Mouse (Mus musculus): ENCODE results near the gene Gm49333. TPM values are rescaled to one million over a fixed set of nuclear protein-coding genes. Genes with fewer than 3 reads are reported as not detected.

Gm49333 gene
- polyA plus RNA-seq (2016; fragmentation: Nextera tagmentation; extraction: Ambion mirVana) = 0.62 TPM in 1 of 2 replicates, not detected in the other

DNA sequence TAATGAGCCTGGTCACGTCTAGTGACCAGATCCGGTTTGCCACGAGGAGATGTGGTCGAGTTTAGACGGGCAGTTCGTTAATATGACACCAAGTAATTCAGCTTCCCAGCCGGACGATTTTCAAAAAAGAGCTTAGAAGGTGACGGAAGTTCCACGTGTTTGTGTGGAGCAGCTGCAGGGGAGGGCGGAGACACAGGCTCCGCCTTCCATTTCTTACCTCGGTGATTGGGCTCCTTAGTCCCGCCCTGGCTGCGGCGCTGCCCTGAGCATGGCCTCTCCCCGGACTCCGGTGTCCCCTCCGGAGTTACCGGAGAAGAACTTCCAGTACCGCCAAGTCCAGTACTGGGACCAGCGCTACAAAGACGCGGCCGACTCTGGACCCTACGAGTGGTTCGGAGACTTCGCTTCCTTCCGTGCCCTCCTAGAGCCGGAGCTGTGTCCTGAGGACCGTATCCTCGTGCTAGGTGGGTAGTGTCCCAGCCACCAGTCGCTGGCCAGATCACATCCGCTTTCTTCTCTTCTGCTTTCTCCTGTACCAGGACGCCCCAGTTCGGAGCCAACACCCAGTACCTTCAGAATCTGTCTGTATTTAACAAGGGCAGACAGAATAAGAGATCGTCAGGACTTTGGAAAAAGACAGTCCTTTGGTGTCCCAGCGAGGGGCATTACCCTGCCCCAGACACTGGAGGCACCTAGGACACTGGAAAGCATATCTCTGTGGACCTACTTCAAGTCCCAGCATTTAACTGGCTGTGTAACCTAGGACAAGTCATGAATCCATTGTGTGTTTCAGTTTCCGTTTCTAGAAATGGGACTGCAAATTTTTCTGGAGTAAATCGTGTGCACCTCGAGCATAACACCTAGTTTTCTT is at the start of gene Gm49333, which contains the start of the genes Eef1akmt4 and Alg3:
Gm49333 (plus strand) TSS at position 254 of the 871 bp plus-strand sequence.
Eef1akmt4 (plus strand) TSS at position 237 of the 871 bp plus-strand sequence.
Alg3 (minus strand) TSS at position 379 of the 871 bp plus-strand sequence.
- Histone ChIP-seq H3K9ac (peak within 1 kb of the TSS; percentile 97), H3K27ac (ENCODE audit: poor library complexity, severe bottlenecking) (peak within 1 kb of the TSS; percentile 67), H3K9me3 (replicated peaks) (no peaks in the 10 kb centered on the region), H3K4me1 (replicated peaks) (peaks cover 11% of the 10 kb centered on the region), H3K27me3 (replicated peaks) (no peaks in the 10 kb centered on the region), H3K4me2 (peak within 1 kb of the TSS; percentile 93), H3K4me3 (peak within 1 kb of the TSS; percentile 98), H3K36me3 (peaks cover 19% of the 10 kb centered on the region)
- 2% methylated on average over 41 of the region's 41 CpGs for WGBS
- ATAC-seq (ENCODE audit: insufficient number of reproducible peaks, low FRiP score) = peak; percentile 94

DNA sequence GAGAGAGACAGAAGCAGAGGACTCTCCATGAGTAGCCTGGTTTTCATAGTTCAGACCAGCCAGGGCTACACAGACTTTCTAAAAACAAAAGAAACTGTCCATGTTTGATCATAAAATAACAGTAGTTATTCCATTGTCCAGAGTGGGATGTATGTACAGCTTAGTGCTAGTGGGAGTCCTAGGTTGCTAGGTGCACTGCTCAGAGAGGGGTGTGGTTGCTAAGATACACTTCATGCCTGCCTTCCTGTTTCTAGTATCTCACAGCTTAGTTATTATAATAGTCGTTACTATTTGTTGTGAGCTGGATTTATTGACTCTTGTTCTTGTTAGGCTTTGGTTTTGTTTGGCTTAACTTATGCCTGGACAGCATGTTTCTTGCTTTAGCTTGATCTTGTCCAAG is 46.3 kb upstream of the Gm49333 start:
- Histone ChIP-seq H3K9ac (no peak overlapping the region), H3K27me3 (replicated peaks) (0 out of 2 replicates have a peak, but pooled peaks cover 3% of the 10 kb centered on the region), H3K4me2 (no peak overlapping the region), H3K9me3 (replicated peaks) (no peaks in the 10 kb centered on the region), H3K36me3 (peaks cover 34% of the 10 kb centered on the region), H3K4me1 (replicated peaks) (no peaks in the 10 kb centered on the region), H3K27ac (ENCODE audit: poor library complexity, severe bottlenecking) (no peak overlapping the region), H3K4me3 (no peak overlapping the region)
- ATAC-seq (ENCODE audit: insufficient number of reproducible peaks, low FRiP score) = no peak
- WGBS = 83% methylated on average over 1 of the region's 1 CpGs

DNA sequence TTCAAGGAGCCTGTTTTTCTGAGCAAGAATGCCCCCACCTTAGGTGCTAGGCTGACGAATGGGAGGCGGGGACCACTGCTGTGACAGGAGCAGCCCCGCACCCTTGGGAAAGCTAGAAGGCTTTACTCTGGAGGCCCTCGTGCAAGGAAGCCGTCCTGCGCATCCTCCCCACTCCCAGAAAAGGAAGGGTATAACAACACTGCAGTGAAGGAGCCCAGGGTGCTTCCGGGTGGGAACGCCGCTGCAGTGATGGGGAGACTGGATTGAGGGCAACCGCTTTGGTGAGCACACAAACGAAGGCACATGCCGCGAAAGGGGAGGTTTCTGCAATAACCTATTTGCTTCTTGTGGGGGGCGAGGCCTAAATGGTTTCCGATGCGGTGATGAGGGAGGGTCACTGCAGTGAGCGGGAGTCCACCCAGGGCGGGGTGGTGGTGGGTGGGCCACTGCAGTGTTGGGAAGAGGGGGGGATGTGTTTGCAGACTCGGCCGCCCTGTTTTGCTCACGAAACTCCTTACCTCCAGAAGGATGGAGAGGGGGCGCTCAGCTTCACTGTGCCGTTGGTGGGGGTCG is 22.0 kb upstream of the Gm49333 start, which contains the start of gene Vwa5b2:
Vwa5b2 (plus strand) TSS at position 106 of the 573 bp plus-strand sequence.
- peaks cover 64% of the 10 kb centered on the region for H3K27me3 ChIP-seq (replicated peaks)
- H3K27ac ChIP-seq (ENCODE audit: poor library complexity, severe bottlenecking) = no peak within 1 kb of the TSS
- WGBS = 1% methylated on average over 24 of the region's 24 CpGs
- H3K9me3 ChIP-seq (replicated peaks) = no peaks in the 10 kb centered on the region
- no peak for ATAC-seq (ENCODE audit: insufficient number of reproducible peaks, low FRiP score)
- H3K36me3 ChIP-seq = no peaks in the 10 kb centered on the region
- H3K4me1 ChIP-seq (replicated peaks) = peaks cover 22% of the 10 kb centered on the region
- H3K4me2 ChIP-seq = peak within 1 kb of the TSS; percentile 85
- H3K9ac ChIP-seq = peak within 1 kb of the TSS; percentile 59
- peak within 1 kb of the TSS; percentile 55 for H3K4me3 ChIP-seq

DNA sequence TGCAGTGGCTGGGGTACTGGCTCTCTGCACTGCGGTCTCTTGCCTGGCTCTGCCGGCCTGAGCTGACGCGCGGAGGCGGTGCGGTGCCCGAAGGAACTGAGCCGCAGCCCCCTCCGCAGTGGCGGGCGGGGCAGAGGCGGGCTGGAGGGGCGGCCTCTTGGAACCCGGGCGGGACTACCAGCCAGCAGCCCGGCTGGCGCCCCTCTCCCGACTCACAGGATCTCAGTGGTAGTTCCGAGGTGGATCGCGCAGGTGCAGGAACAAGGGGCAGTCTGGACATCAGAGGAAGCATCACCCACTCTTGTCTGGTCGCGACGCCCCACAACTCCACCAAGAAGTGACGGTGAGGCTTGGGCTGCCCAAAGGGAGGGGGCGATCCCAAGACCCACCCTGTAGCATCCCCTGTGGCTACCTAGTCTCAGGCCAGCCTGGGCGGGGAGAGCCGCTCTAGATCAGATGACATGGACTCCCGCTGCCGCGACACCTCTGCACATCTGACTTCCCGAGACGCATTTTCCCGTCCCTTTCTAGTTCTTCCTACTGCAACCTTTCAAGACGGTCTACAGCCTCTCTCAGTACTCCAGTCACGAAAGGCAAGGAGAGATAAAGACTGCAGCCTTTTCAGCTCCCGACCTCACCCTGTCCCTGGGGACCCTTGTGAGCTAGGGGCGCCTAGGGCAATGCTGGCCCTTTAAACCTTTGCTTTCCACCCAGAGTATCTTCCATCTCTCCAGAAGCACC is 21.3 kb upstream of the Gm49333 start:
- H3K4me1 ChIP-seq (replicated peaks) = peaks cover 22% of the 10 kb centered on the region

DNA sequence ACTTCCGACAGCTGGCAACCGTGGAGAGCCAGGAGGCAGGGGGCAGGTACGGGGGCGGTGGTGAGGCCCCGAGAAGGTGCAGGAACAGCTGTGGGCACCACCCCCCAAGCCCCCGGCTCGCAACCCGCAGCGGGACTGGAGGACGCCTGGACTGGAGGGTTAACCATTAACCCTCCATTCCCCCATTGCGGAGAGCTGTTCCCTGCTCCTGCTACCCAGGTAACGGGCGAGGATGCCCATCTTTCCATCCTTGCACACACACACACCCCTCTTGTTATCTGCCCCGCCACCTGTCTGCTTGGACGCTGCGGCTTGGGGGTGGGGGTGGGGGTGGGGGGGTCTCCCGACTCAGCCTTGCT is 20.8 kb upstream of the Gm49333 start:
- peak overlapping the region; percentile 55 for H3K4me3 ChIP-seq
- H3K9ac ChIP-seq = no peak overlapping the region
- no peaks in the 10 kb centered on the region for H3K9me3 ChIP-seq (replicated peaks)
- H3K27ac ChIP-seq (ENCODE audit: poor library complexity, severe bottlenecking) = no peak overlapping the region
- H3K4me1 ChIP-seq (replicated peaks) = peaks cover 22% of the 10 kb centered on the region
- peaks cover 74% of the 10 kb centered on the region for H3K27me3 ChIP-seq (replicated peaks)
- 4% methylated on average over 17 of the region's 17 CpGs for WGBS
- H3K4me2 ChIP-seq = peak overlapping the region; percentile 85
- no peaks in the 10 kb centered on the region for H3K36me3 ChIP-seq
- no peak for ATAC-seq (ENCODE audit: insufficient number of reproducible peaks, low FRiP score)

More for the DNA sequence above, 21.3 kb upstream of the Gm49333 start:
- Histone ChIP-seq H3K36me3 (no peaks in the 10 kb centered on the region), H3K27ac (ENCODE audit: poor library complexity, severe bottlenecking) (no peak overlapping the region), H3K9me3 (replicated peaks) (no peaks in the 10 kb centered on the region), H3K4me2 (peak overlapping the region; percentile 85), H3K27me3 (replicated peaks) (peaks cover 69% of the 10 kb centered on the region), H3K4me3 (peak overlapping the region; percentile 55), H3K9ac (peak overlapping the region; percentile 59)
- ATAC-seq (ENCODE audit: insufficient number of reproducible peaks, low FRiP score) = peak; percentile 62; the same call in 1 of the 2 replicates
- WGBS = under 1% methylated on average over 39 of the region's 39 CpGs

DNA sequence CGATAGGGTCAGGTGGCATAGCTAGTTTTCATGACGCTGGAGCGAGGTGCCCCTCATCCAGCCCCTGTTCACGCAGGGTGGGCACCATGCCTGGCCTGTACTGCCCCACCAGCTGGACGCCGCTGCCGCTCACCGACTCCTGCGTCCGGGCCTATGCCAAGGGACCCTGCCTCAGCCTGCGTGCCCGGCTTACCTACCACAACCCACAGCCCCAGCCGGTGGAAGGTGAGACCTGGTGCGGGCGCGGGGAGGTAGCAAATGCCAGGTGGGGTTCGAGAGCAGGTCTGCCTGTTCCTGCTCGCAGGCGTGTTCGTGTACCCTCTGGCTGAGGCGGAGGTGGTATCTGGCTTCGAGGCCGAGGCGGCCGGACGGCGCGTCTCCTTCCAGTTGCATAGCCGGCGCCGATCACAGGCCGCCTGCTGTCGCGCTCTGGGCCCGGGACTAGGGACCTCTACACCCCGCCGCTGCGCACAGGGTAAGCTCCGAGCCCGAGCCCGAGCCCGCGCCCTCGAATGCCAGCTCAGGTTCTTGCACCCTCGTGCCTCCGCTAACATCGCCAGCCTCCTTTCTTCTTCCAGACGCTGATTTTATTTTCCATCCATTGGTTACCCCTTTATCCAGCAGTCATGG is 20.2 kb upstream of the Gm49333 start:
- no peaks in the 10 kb centered on the region for H3K36me3 ChIP-seq
- peak overlapping the region; percentile 55 for H3K4me3 ChIP-seq
- H3K27me3 ChIP-seq (replicated peaks) = peaks cover 74% of the 10 kb centered on the region
- peak overlapping the region; percentile 85 for H3K4me2 ChIP-seq
- peak overlapping the region; percentile 49 for H3K9ac ChIP-seq
- ATAC-seq (ENCODE audit: insufficient number of reproducible peaks, low FRiP score) = no peak
- WGBS = 5% methylated on average over 48 of the region's 48 CpGs
- peaks cover 22% of the 10 kb centered on the region for H3K4me1 ChIP-seq (replicated peaks)
- no peaks in the 10 kb centered on the region for H3K9me3 ChIP-seq (replicated peaks)
- H3K27ac ChIP-seq (ENCODE audit: poor library complexity, severe bottlenecking) = no peak overlapping the region

DNA sequence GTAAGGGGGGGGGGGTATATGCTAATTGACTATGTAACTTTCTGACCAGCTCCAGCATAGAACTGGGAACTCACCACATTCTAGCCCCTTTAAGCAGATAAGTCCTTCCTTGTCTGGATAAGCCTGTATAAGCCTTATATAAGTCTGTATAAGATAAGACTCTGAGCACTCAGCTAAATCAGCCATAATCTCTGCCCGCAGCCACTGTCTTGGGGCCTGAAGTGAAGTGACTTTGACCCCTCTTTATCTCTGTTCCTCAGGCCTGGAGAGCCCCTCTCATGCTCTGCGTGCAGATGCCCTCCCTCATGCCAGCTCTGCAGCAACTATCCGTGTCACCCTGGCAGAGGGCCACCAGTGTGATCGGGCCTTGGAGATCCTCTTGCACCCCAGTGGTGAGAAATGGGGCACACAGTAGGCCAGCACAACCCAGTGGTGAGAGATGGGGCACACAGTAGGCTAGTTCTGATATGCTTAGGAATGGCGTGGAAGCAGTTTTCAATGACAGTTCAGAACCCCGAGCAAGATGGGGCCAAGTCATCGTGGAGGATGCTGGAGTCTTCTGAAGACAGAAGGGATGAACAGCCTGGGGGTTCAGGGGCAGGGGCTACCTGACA is 16.2 kb upstream of the Gm49333 start:
- H3K36me3 ChIP-seq = no peaks in the 10 kb centered on the region
- H3K27me3 ChIP-seq (replicated peaks) = peaks cover 53% of the 10 kb centered on the region
- no peak overlapping the region for H3K4me3 ChIP-seq
- no peak overlapping the region for H3K27ac ChIP-seq (ENCODE audit: poor library complexity, severe bottlenecking)
- no peaks in the 10 kb centered on the region for H3K9me3 ChIP-seq (replicated peaks)
- WGBS = 63% methylated on average over 7 of the region's 7 CpGs
- no peak overlapping the region for H3K4me2 ChIP-seq
- peak; percentile 22; the same call in 1 of the 2 replicates for ATAC-seq (ENCODE audit: insufficient number of reproducible peaks, low FRiP score)
- no peak overlapping the region for H3K9ac ChIP-seq
- H3K4me1 ChIP-seq (replicated peaks) = peaks cover 13% of the 10 kb centered on the region

DNA sequence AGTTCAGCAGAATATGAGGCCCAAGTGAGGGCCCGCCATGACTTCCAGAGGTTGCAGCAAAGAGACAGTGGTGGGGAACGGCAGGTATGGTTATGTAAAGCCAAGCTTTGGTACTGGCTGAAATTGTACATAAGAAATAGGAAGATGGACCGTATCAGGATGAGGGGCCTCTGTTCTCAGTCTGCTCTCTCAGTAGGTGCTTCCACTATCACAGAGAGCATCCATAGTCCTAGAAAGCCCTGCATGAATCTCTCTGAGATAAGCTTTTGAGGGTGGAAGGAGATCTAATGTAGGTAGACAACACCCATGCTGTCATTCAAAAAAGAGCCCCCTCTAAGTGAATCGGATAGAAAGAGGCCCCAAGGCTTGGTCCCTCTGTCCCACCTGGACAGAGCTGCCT is 15.7 kb upstream of the Gm49333 start:
- Histone ChIP-seq H3K36me3 (no peaks in the 10 kb centered on the region), H3K4me2 (no peak overlapping the region), H3K9me3 (replicated peaks) (no peaks in the 10 kb centered on the region), H3K9ac (no peak overlapping the region), H3K27me3 (replicated peaks) (peaks cover 50% of the 10 kb centered on the region), H3K27ac (ENCODE audit: poor library complexity, severe bottlenecking) (no peak overlapping the region), H3K4me3 (no peak overlapping the region), H3K4me1 (replicated peaks) (peaks cover 7% of the 10 kb centered on the region)
- WGBS = 76% methylated on average over 4 of the region's 4 CpGs
- no peak for ATAC-seq (ENCODE audit: insufficient number of reproducible peaks, low FRiP score)

DNA sequence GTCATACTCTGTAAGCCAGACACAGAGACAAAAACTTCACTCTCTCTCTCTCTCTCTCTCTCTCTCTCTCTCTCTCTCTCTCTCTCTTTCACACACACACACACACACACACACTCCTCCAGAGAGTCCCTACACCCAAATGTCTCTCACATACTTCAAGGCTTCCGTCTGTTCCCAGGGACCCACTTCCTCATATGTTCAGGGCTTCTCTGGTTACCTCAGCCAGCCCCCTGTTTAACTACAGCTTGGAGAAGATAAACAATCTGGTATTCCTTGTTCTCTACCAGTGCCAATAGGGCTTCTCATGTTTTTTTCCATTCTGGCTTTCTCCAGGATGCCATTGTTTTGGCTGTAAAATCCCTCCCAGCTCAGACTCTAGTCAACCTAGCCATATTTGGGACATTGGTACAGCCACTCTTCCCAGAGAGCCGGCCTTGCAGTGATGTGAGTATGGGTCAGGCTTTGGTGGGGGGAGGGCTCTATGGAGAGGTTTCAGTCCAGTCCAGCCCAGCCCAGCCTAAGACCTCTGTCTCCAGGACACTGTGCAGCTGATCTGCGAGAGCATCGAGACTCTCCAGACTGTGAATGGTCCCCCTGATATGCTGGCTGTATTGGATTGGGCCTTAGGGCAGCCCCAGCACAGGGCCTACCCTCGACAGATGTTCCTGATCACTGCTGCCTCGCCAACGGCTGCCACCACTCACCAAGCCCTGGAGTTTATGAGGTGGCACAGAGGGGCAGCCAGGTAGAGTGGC is 14.5 kb upstream of the Gm49333 start:
- peaks cover 41% of the 10 kb centered on the region for H3K27me3 ChIP-seq (replicated peaks)
- ATAC-seq (ENCODE audit: insufficient number of reproducible peaks, low FRiP score) = no peak
- no peaks in the 10 kb centered on the region for H3K4me1 ChIP-seq (replicated peaks)
- 57% methylated on average over 7 of the region's 7 CpGs for WGBS
- H3K9ac ChIP-seq = no peak overlapping the region
- H3K4me3 ChIP-seq = no peak overlapping the region
- no peak overlapping the region for H3K27ac ChIP-seq (ENCODE audit: poor library complexity, severe bottlenecking)
- H3K4me2 ChIP-seq = no peak overlapping the region
- H3K36me3 ChIP-seq = no peaks in the 10 kb centered on the region
- no peaks in the 10 kb centered on the region for H3K9me3 ChIP-seq (replicated peaks)

DNA sequence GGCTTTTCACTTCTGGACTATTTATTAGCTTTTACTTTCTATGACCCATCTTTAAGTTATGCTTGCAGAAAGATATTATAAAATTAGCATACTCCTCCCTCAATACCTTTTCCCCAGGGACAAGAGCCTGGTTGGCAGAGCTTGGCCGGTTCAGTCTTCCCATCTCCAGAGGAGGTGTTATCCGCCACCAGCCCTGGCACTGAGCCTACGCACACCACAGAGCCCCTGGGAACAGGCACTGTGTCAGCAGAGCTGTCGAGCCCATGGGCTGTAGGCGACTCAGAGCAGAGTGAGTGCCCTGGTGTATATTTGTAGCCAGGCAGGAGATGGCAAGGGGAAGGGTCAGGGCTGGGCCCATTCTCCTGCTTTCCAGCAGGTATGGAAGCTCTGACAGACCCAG is 10.9 kb upstream of the Gm49333 start:
- ATAC-seq (ENCODE audit: insufficient number of reproducible peaks, low FRiP score) = no peak
- Histone ChIP-seq H3K9me3 (replicated peaks) (no peaks in the 10 kb centered on the region), H3K4me1 (replicated peaks) (no peaks in the 10 kb centered on the region), H3K4me2 (no peak overlapping the region), H3K9ac (no peak overlapping the region), H3K27ac (ENCODE audit: poor library complexity, severe bottlenecking) (no peak overlapping the region), H3K36me3 (peaks cover 18% of the 10 kb centered on the region), H3K4me3 (no peak overlapping the region), H3K27me3 (replicated peaks) (peaks cover 6% of the 10 kb centered on the region)
- WGBS = 69% methylated on average over 5 of the region's 5 CpGs
